ENCODE assay signal across 8 mouse cellular contexts in the genomic region with DNA sequence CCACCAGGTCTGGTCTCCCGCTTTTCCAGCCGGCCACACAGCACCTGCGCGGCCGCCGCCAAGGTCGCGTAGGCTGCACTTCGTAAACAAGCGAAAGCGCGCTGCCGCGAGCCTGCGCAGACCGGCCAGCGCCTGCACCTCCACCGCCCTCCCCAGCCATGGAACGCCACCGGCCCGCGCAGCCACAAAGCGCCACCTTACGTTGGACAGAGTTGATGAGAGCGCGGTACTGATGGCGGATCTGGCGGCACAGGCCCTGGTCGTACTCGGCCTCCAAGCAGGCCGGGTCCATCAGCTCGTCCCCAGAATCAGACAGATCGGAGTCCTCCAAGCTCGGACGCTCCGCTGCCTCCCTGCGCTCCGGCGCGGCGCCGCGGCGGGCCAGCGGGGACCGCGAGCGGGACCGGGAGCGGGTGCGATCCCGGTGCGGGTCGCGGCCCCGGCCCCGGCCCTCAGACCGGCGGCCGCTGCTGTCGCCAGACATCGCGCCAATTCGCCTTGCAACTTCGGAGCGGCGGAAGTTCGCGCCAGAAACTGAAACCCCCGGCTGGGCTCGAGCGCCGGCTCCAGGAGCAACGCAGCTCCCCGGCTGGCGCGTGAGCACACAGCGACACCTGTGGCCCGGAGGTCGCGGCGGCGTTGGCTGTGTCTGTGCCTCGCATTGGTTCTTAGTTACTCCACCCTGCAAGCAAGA. TPM values are rescaled to one million over a fixed set of nuclear protein-coding genes. Genes with fewer than 3 reads are reported as not detected.
DNase-seq lines count a peak whose midpoint lies in the region; ATAC-seq and TF ChIP-seq lines count a peak whose summit lies in the region.

No protein-coding gene starts in this region.

- peak overlapping the region; percentile 54 for H3K4me3 ChIP-seq in cortical plate, adult 2 months (ENCODE audit: insufficient read depth, low read length)
- peak overlapping the region; percentile 100 for H3K4me3 ChIP-seq in megakaryocyte, embryonic 14.5 days (replicated peaks)

- H3K9me3 ChIP-seq in megakaryocyte, embryonic 14.5 days: peaks cover 8% of the 10 kb centered on the region

- TF ChIP-seq POLR2A in cortical plate, adult 2 months (IDR thresholded peaks at IDR 0.05; ENCODE audit: extremely low read depth, insufficient read depth, low read length): peak; percentile 28; the same call in 1 of the 2 replicates

- peak; percentile 59 for TF ChIP-seq CTCF in cortical plate, adult 2 months (IDR thresholded peaks at IDR 0.05; ENCODE audit: extremely low read depth, insufficient read depth, low read length)

- peak; percentile 93 for ATAC-seq in activated CD4-positive, CD25-positive, alpha-beta regulatory T cell, adult 4 months

- H3K27ac ChIP-seq in cortical plate, adult 2 months (ENCODE audit: insufficient read depth, low read length): peak overlapping the region; percentile 90

- peaks cover 7% of the 10 kb centered on the region for H3K27me3 ChIP-seq in megakaryocyte, embryonic 14.5 days (replicated peaks)

- peaks cover 32% of the 10 kb centered on the region for H3K36me3 ChIP-seq in megakaryocyte, embryonic 14.5 days (replicated peaks; ENCODE audit: low read length)

- peak; percentile 81 to 87 for DNase-seq in gastrocnemius, adult 8-10 months (ENCODE audit: low spot score in 2 of 2)
- peak; percentile 63 for DNase-seq in hindlimb bud, embryonic 11.5 days (ENCODE audit: extremely low spot score, low read depth, low spot score)
- peak; percentile 79 to 87 for DNase-seq in left cerebral cortex, adult 8-10 months (ENCODE audit: low spot score in 2 of 2)
- peak; percentile 94 to 95 for DNase-seq in right cerebral cortex, postnatal 10 days (ENCODE audit: low spot score in 2 of 2)
- peak; percentile 91 for DNase-seq in urinary bladder, postnatal 25 days (ENCODE audit: low spot score)

- no peaks in the 10 kb centered on the region for H3K4me1 ChIP-seq in cortical plate, adult 2 months (ENCODE audit: control insufficient read depth, insufficient read depth, low read length)
- peaks cover 37% of the 10 kb centered on the region for H3K4me1 ChIP-seq in megakaryocyte, embryonic 14.5 days

RNA-seq across cellular contexts. Expression of gene Nsmce4a, which starts 26.0 kb away (rescaled TPM):
- polyA plus RNA-seq in activated CD4-positive, CD25-positive, alpha-beta regulatory T cell, adult 4 months (2017; shearing (Covaris generic)): 10 to 100 TPM; 10.4 to 17.0 TPM
- 37.1 and 39.2 TPM in 2 replicates for polyA plus RNA-seq in cortical plate, adult 2 months (2012; rRNA removed)
- total RNA-seq in gastrocnemius, adult 8-10 months (2022): 10 to 100 TPM; 29.8 to 34.9 (median 31.1) TPM
- total RNA-seq in left cerebral cortex, adult 8-10 months (2022): 10 to 100 TPM; 37.5 to 40.9 (median 40.4) TPM
- polyA plus RNA-seq in megakaryocyte, embryonic 14.5 days (2012; ENCODE audit: insufficient read depth, low replicate concordance): 50.8 and 64.5 TPM in 2 replicates

RNA-seq across cellular contexts. Expression of gene Ate1, which starts 26.8 kb away (rescaled TPM):
- 10 to 100 TPM; 28.1 to 35.7 TPM for polyA plus RNA-seq in activated CD4-positive, CD25-positive, alpha-beta regulatory T cell, adult 4 months (2017; shearing (Covaris generic))
- 22.6 and 26.1 TPM in 2 replicates for polyA plus RNA-seq in cortical plate, adult 2 months (2012; rRNA removed)
- 10 to 100 TPM; 42.2 to 46.4 (median 44.6) TPM for total RNA-seq in gastrocnemius, adult 8-10 months (2022)
- total RNA-seq in left cerebral cortex, adult 8-10 months (2022): 10 to 100 TPM; 64.4 to 83.5 (median 67.3) TPM
- 2.4 and 2.8 TPM in 2 replicates for polyA plus RNA-seq in megakaryocyte, embryonic 14.5 days (2012; ENCODE audit: insufficient read depth, low replicate concordance)

RNA-seq across cellular contexts. Expression of gene Tacc2, which starts 30.3 kb away (rescaled TPM):
- 1 to 10 TPM; 3.5 to 3.8 TPM for polyA plus RNA-seq in activated CD4-positive, CD25-positive, alpha-beta regulatory T cell, adult 4 months (2017; shearing (Covaris generic))
- 44.6 and 49.4 TPM in 2 replicates for polyA plus RNA-seq in cortical plate, adult 2 months (2012; rRNA removed)
- total RNA-seq in gastrocnemius, adult 8-10 months (2022): 100 to 1,000 TPM; 458 to 672 (median 534) TPM
- total RNA-seq in left cerebral cortex, adult 8-10 months (2022): 10 to 100 TPM; 64.2 to 70.3 (median 68.0) TPM
- polyA plus RNA-seq in megakaryocyte, embryonic 14.5 days (2012; ENCODE audit: insufficient read depth, low replicate concordance): 3.2 and 7.6 TPM in 2 replicates

Comparison
In these comparisons a context has a peak if more than half of its experiments do, and no peak if none do; other contexts are left out.
1. Peak in every context shown above with its lines: DNase-seq, ATAC-seq, H3K4me3 ChIP-seq and H3K27ac ChIP-seq.